Mouse (Mus musculus): ENCODE data around the gene Adamts8.

- no peak for TF ChIP-seq POLR2A (IDR thresholded peaks at IDR 0.05; ENCODE audit: control insufficient read depth, low read depth, low read length)
- TF ChIP-seq CTCF (IDR thresholded peaks at IDR 0.05; ENCODE audit: control insufficient read depth, insufficient read depth, insufficient replicate concordance, low read depth, low read length), result no peak
Observed at GRCm38 (mm10) chr9:30968130-30968529, 25.8 kb downstream of the Adamts8 start.

Data from testis, adult 2 months (tissue).